Mouse (Mus musculus) brain, embryonic 14.5 days (tissue): Measurements from ENCODE around the gene Il17ra. TPM values are rescaled to one million over a fixed set of nuclear protein-coding genes. Genes with fewer than 3 reads are reported as not detected.

Experiments
- DNase-seq: peaks from one replicate; pipeline ENCODE4 v3.0.0-alpha.2; 2011; ENCODE audit warnings: low read depth
- CTCF ChIP-seq: fragments of 200-500 bp; IDR thresholded peaks from 2 replicates; pipeline ENCODE4 v1.5.1; 2012; ENCODE audit warnings: inconsistent platforms, mild to moderate bottlenecking, moderate library complexity, borderline replicate concordance; ENCODE audit not compliant: insufficient read depth, insufficient read length; ENCODE audit errors: extremely low read depth
- POLR2A ChIP-seq: fragments of 200-500 bp; IDR thresholded peaks from 2 replicates; pipeline ENCODE4 v1.6.1; 2012; ENCODE audit warnings: mild to moderate bottlenecking, inconsistent platforms, borderline replicate concordance; ENCODE audit not compliant: poor library complexity, insufficient read depth, insufficient read length, severe bottlenecking; ENCODE audit errors: extremely low read depth
- polyA plus RNA-seq: library from polyadenylated mRNA; depleted of rRNA; stranded (reverse); fragments of >200 nt; gene quantifications from 2 replicates; pipeline ENCODE4 v1.2.3, GENCODE M21; 2012; rRNA removed

The Il17ra gene
- polyA plus RNA-seq, 1 experiment, result 5.2 TPM

DNA sequence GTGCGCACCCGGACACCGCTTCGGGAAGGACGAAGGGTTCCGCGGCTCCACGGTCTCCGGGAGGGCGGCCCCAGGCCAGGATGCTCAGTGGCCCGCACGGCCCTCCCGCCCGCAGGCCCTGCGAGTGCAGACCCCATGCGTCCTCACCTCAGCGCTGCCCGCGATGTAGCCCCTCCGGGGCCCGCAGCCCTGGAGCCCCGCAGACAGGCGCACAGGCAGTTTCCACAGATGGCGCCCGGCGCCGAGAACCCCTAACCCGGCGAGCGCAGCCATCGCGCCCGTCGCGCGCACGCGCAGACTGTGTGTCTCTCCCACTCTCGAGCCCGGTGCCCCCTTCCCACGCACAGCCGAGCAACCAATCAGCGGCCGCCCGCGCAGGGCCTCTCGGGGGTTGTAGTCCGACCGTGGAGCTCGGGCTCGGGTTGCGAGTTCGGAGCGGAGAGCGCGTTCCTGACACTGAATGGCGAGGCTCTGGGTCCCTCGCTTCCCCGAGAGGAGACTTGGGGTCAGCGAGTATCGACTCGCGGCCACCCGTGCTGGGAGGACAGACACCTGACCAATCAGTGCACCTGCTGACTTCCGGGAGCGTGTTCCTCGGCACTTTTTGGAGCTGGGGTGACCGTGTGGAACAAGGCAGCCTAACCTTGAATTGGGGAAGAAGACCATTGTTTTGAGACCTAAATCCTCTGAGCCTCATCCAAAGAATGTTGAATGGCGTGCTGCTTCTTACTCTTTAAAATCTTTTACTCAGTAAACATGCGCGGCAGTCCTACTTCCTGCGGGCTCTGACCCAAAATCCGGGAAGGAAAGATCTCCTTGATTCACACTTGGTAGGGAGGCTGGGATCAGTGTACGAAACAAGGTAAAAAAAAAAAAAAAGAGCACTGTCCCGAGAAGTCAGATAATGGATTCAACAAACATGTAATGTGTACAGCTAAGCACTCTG is 68.2 kb downstream of the Il17ra start, which contains the start of gene Hdhd5:
Gene Hdhd5 (minus strand): TSS at position 300 of the 946 bp plus-strand sequence.
- DNase-seq, result peak; percentile 97
- TF ChIP-seq POLR2A (peak; percentile 99), CTCF (no peak)

DNA sequence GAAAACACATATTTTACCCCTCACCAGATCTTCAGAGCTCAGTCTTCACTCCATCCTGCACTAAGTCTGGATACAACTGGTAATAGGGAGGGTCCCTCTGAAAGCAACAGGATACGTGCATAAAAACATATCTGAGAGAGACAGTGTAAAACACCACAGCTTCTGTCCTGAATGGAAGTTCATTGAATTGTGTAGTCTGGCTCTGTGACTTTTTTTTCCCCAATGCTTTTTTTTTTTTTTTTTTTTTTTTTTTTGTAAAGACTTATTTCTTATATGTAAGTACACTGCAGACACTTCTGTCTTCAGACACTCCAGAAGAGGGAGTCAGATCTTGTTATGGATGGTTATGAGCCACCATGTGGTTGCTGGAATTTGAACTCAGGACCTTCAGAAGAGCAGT is 69.5 kb downstream of the Il17ra start:
- TF ChIP-seq POLR2A, result no peak
- no peak for TF ChIP-seq CTCF
- DNase-seq, result no peak

DNA sequence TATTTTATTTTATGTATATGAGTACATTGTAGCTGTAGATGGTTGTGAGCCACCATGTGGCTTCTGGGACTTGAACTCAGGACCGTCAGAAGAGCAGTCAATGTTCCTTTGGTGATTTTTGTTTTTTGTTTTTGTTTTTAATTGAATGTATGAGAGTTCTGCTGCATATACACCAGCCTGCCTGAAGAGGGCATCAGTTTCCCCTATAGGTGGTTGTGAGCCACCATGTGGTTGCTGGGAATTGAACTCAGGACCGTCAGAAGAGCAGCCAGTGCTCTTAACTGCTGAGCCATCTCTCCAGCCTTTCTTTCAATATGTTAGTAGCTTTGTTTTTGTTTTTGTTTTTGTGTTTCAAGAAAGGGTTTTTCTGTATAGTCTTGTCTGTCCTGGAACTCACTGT is 73.3 kb downstream of the Il17ra start:
- DNase-seq, result no peak
- TF ChIP-seq CTCF (no peak), POLR2A (no peak)

Other genes with a start within 250 kb of the Il17ra start
- gene D330020A13Rik, start 168.9 kb upstream of the Il17ra start, polyA plus RNA-seq, result 0.07 TPM in 1 of 2 replicates, not detected in the other
- 0.29 and 0.63 TPM in 2 replicates for gene B4galnt3, start 168.7 kb upstream of the Il17ra start, polyA plus RNA-seq
- 10.7 and 15.3 TPM in 2 replicates for gene Kdm5a, start 99.1 kb upstream of the Il17ra start, polyA plus RNA-seq
- gene Ccdc77, start 98.9 kb upstream of the Il17ra start, polyA plus RNA-seq, result 10.2 TPM in 2 replicates
- gene Tmem121b, start 30.6 kb downstream of the Il17ra start, polyA plus RNA-seq, result 13.5 and 15.6 TPM in 2 replicates
- 22.1 and 26.4 TPM in 2 replicates for gene Hdhd5, start 68.1 kb downstream of the Il17ra start, polyA plus RNA-seq
- 9.3 and 10.4 TPM in 2 replicates for gene Cecr2, start 203.1 kb downstream of the Il17ra start, polyA plus RNA-seq